Mouse (Mus musculus) telencephalon, adult 2 months (tissue): ENCODE measurements around the gene Apbb2.

Experiments
- DNase-seq: peaks from one replicate; pipeline ENCODE4 v3.0.0-alpha.2; 2011; ENCODE audit warnings: low read depth, low spot score

Apbb2 gene

GRCm38 (mm10) chr5:66341848-66342247 lies 276.7 kb downstream of the Apbb2 start:
- no peak for DNase-seq

GRCm38 (mm10) chr5:66340356-66341102 lies 278.1 kb downstream of the Apbb2 start:
- DNase-seq, result no peak

- DNase-seq, result no peak
Measured at GRCm38 (mm10) chr5:66338583-66338982, 280.0 kb downstream of the Apbb2 start.

GRCm38 (mm10) chr5:66337969-66338345 lies 280.6 kb downstream of the Apbb2 start:
- no peak for DNase-seq

DNA sequence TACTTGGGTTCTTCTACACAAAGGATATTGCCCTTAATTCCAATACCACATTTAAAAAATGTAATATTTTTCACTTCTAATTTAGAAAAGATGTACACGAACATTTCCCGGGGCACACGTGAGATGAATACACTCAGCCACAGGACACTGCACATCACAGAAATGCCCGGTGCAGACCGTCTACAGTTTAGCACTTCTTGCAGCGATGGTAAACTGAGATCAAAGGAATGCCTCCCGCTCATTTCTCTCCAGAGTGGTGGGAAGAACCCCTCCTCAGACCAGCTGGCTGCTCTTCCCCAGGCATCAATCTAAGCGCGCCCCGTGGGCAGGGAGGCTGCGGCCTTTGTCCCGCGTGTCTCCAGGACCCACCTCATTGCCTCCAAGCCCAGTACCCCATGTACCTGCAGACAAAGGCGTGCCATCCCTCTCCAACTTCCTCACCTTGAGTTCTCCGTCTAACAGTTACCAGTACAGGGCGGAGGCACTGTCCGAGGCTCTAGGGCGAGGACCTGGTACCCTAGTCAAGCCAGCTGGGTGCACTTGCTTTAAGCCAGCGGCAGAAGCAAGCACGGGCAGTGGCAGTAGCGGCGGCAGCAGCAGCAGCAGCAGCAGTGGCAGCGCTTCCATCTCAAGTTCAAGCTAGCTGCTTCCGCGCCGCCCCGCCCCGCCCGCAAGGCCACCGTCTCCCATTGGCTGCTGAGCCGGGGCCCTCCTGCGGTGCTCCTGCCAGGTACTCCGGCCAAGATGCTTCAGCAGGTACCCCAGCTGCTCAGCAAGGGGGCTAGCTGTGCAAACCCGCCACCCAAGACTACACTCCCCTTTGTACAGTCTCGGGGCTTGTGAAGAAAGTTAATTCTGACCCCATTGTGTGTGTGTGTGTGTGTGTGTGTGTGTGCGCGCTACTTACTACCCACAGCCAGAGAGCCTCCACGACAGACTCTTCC lies 281.3 kb downstream of the Apbb2 start:
- DNase-seq, result no peak

DNA sequence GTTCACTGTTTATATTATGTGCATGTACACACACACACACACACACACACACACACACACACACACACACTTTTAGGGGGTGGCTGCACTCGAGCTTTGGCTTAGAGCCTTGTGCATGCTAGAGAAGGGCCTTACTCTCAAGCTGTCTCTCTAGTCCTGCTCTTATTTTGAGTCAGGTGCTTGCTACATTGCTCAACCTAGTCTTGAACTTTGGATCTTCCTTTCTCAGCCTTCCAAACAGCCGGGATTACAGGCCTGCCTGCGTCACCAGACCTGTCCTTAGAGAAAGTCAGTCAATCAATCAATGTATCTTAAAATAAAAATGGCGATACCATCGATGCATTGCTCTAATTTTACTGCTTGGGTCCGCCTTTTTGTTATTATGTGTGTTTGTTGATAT lies 287.8 kb downstream of the Apbb2 start:
- no peak for DNase-seq

GRCm38 (mm10) chr5:66328766-66329165 lies 289.8 kb downstream of the Apbb2 start:
- no peak for DNase-seq

DNA sequence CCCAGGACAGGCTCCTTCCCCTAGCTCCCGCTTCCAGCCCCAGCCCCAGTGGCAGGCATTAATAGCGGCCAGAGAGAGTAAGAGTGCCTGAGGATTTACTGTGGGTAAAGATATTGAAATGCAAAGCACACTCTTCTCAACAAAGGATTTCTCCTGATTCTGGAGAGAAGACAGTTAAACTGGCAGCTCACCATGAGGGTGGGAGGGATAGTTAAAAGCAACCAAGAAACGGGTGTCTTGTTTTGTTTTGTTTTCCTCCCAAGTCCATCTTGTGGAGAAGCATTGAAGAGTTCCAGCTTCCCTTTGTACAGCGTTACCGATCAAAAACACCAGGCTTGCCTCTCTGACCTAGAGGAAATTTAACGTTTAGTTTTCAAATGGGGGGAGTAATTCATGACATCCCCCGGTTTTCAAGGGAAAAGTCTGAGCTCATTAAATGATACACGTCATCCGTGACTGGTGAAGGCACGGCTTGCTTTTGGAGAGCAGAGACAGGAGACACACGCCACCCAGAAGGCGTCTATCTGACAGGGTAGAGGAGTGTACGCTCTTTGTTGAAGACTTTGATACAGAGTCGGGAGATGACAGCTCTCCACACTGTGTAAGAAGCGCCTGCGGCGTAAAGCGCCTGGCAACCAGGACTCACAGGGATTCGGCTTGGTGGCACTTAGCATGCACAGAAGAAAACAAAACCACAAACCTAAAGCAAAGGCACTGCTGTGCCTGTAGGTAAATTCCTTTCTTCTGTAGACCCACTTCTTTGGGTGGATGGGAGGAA lies 290.4 kb downstream of the Apbb2 start:
- no peak for DNase-seq

DNA sequence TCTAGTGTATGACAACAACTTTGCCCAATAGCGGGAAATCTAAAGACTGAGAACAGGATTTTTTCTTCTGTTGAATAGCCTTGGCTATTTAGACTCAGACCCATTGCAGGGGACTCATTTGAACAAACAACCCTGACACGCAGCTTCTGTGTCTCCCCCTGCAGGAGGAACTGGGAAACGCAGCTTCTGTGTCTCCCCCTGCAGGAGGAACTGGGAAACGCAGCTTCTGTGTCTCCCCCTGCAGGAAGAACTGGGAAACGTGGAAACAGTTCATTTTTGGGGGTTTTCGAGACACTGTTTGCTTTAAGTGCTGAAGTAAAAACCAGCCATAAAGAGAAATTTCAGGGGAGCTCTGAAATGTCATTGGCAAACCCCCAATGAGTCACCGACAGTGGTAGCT lies 292.2 kb downstream of the Apbb2 start:
- DNase-seq, result no peak

GRCm38 (mm10) chr5:66323603-66324002 lies 295.0 kb downstream of the Apbb2 start:
- DNase-seq, result peak; percentile 95

DNA sequence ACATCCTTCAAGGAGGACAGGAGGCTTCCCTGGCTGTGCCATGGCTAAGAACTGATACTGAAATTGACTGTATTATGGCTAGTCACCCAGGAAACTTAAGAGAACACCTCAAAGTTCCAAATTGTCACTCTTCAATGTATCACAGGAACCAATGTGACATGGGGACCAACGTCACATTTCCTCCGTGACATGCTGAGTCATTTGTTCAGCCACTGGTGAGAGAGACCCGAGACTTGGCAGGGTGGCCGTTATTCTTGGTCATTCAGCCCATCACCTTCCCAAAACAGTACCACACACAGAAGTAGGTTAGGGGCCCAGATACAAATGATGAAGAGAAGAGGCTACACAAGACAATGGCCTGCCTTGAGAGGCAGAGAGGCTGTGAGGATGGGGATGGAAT lies 295.5 kb downstream of the Apbb2 start:
- no peak for DNase-seq

DNA sequence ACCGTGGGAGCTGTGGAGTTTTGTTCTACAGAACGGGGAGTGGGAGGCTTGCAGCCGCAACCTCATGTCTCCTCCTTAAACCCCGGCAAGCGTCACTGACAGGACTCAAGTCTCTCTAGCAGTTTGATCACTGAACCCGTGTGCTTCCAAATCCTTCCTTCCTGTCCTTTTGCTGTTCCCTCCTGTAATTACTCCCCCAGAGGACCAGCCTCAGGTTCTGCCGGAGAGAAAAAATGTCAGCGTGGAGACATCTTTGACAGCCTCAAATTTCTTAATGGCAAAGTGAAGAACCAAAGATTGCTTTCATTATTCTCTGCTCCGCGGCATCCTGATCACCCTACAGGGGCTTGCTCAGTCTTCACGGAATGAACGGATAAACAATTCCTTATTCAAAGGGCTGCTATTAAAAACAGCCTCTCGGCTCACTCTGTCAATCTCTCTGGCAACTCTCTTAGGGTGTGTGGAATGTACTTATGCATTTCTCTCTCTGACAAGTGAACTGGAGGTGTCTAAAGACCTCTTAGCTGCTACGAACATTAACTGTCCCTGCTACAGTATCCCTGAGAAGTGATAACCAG lies 298.7 kb downstream of the Apbb2 start:
- no peak for DNase-seq

DNA sequence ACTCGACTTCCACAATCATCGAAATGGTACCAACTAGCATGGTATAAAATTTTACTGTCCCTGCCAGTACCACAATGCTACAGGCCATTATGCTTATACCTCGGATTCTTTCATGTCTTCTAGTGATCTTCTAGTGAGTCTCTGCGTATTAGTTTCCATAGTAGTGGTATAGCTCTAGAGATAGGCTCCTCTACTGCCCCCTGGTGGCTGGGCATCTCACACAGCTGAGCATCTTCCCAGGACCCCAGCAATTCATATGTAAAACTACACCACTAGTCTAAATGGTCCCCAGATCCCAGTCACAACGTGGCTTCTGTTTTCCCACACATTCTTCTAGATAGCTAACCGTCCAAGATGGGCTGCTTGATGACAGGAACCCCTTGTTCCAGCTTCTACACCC lies 299.2 kb downstream of the Apbb2 start:
- DNase-seq, result no peak

GRCm38 (mm10) chr5:66315791-66316190 lies 302.8 kb downstream of the Apbb2 start:
- DNase-seq, result peak; percentile 78

GRCm38 (mm10) chr5:66310806-66311205 lies 307.8 kb downstream of the Apbb2 start:
- no peak for DNase-seq

DNA sequence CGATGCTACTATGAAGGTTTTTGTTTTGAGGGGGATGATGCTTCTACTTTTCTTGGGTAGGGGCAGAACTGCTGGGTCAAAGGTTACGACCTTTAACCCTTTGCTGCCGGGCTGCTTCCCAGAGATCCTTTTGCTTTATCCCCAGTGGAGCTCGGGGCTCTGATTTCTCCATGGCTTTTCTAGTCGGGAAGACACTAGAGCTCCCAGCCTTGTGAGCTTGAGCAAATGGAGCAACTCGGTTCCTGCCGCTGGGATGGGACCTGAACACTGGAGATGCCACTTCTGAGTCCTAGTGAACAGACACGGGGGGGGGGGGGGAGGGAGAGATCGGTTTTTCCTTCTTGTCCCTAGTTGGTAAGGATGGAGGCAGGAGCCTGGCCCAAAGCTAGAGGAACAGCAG lies 308.3 kb downstream of the Apbb2 start:
- no peak for DNase-seq

- DNase-seq, result peak; percentile 61
Measured at GRCm38 (mm10) chr5:66305511-66305910, 313.1 kb downstream of the Apbb2 start.

DNA sequence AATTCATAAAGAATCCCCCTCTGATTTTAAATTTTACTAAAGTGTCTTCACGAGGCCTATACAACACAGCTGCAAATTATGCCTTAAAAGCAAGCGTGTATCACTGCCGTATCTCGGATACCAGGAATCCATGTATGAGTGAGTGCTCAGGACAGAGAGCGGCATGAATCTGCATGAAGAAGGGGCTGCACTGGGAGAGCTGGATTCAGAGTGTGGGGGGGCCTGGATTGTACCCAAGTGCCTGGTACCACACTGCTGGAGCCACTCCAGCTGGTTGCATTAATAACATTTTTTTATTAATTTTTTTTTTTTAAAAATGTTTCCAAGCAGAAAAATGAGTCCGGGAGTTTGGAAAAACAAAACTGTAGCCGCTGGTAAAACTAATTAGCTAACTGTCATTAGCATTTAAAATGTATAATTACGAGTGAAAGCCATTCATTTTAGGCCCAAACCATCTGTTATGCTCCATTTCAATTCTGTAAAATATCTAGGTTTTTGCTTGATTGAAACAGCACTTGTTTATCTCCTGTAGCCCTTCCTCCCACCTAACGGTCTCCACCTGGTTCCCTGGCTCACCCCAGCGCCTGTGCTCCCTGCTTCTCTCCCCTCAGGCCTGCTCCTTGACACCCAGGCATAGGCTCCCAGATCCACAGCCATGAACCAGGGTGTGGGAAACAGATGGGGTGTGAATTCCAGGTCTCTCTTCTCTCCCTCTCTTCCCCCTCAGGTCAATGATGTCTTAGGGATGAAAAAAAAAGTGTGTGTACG lies 314.1 kb downstream of the Apbb2 start:
- DNase-seq, result no peak

DNA sequence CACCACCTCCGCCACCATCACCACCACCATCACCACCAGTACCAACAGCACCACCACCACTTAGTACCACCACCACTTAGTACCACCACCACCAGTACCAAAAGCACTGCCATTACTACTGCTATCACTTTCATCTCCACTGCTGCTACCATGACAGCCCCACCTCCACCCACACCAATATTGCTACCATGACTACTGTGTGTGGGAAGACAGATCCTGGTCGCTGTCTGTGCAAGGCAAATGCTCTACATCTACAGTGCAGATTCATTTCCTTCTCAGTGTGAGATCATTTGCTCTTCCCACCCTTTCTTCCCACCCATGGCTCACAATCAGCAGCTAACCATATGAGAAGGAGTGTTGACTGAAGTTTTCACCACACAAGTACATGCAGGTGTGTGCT lies 315.7 kb downstream of the Apbb2 start:
- peak; percentile 75 for DNase-seq

GRCm38 (mm10) chr5:66302085-66302815 lies 316.3 kb downstream of the Apbb2 start:
- DNase-seq, result no peak
